Mouse (Mus musculus): ENCODE measurements around the gene Abca17.

The Abca17 gene

DNA sequence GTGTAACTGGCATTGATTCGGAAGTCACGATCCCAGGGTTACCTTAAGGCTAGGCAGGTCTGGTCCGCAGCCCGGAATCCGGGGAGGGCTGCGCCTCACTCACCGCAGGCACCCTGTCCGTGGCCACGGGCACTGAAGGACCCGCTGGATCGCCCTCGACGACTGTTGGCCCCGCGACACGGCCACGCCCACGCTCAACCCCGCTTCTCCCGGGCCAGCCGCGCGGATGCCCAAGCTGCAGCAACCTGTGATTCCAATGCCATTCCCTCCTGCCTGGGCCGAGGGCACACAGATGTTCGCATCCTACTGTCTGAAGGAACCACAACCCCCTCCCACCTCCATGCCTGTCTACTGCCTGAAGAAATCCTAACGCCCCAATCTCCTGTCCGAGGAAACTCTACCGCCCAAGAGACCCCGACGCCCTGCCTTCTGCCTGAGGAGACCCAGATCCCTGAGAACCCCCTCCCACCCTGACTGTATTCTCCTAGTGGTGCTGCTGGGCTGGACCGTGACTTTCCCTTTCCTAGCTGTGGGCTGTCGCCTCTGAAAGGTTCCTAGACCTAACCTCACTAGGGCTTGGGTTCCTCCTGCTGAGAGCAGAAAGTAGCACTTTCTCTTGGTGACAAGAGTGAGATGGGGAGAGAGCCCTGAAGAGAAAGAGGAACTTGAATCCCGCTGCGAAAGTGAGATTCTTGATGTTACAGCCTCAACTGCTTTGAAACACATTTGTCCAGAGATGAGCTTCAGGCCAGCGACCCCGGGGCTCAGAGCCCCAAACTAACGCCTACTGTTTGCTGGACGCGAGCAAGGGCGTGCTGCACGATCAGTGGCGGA, at the start of gene Abca17:
Gene Abca17 (minus strand): TSS at position 143 of the 834 bp plus-strand sequence.
- no peak for DNase-seq (ENCODE audit: low spot score)

DNA sequence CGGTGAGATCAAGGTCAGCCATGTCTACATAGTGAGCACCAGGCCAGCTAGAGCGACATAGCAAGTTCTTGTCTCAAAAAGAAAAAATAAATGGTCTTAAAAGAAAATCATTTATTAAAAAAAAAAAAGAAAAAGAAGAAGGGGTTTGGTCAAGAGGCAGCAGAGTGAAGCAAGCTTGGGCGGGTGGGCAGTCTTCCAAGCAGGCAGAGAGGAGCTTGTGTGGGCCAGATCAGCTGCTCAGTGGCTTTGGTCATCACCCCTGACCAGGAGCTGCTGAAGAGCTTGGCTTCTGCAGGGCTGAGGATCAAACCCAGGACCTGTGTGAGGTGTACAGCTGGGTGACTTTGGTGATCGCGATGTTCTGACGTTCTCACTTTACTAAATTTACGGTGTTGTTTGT, 43.6 kb upstream of the Abca17 start:
- no peak for DNase-seq (ENCODE audit: low spot score)

DNA sequence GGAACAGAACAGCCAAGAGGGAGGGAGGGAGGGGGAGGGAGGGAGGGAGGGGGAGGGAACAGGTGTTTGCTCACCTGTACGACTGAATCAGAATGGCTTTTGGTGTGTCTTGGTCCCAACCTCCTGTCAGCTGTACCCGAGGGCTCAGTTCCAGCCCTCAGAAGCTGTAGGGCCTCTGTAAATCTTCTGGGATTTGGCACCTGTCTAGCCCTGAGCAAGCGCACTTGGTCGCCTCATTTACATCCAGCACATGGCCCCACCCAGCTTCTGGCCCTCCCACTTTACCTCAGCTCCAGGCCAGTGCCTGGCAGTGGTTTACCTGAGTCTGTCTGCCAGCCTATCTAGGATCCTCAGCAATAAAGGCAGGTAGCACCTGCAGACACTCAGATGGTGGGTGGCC, 42.7 kb upstream of the Abca17 start:
- DNase-seq (ENCODE audit: low spot score) = no peak

DNA sequence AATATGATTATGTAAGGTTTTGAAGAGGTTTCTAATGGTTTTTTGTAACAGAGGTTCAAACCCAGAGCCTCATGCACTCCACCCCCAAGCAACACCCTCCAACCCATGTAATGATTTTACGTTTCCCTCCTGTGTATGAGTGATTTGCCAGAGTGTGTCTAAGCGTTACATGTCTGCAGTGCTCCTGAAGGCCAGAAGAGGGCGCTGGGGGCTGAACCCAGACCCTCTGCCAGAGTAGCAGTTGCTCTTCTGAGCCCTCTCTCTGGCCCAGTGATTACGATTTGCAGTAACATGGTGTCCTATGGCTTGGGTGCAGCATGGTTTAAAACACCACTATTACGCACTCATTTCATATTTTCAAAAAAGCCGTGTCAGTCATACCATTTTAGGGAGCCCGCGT, 40.3 kb upstream of the Abca17 start:
- DNase-seq (ENCODE audit: low spot score) = no peak

DNA sequence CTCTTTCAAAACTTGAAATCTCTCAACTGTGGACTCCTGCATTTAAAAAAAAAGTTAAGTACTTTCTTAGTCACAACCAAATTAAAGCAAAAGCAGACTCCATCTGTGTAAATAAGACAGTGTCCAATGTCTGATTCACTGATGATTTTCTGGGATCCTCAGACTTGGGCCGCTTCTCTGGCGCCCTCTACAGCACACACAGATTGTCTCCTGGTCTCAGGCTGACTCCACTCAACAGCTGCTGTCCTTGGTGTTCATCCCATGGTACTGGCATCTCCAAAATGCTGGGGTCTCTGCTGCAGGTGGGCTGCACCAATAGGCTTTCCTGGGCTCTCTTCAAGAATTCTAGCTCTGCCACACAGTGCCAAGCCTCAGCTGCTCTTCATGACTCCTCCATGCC, 39.0 kb upstream of the Abca17 start:
- peak; percentile 54 for DNase-seq (ENCODE audit: low spot score)

DNA sequence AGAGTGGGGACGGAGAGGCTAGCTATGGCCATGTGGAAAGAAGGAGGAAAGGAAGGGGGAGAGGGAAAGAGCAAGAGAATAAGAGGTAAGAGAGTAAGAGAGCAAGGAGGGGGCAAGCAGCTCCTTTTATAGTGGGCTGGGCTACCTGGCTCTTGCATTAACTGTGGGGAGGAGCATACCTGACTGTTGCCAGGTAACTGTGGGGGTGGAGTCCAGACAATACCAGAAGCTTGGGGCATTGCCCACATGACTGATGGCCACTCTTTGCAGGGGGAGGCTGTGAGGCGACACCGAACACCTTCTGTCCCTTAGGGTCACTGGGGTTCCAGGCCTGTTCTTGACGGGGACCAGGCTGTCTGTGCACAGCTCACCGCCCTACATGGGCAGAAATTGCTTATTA, 37.8 kb upstream of the Abca17 start:
- DNase-seq (ENCODE audit: low spot score) = no peak

DNA sequence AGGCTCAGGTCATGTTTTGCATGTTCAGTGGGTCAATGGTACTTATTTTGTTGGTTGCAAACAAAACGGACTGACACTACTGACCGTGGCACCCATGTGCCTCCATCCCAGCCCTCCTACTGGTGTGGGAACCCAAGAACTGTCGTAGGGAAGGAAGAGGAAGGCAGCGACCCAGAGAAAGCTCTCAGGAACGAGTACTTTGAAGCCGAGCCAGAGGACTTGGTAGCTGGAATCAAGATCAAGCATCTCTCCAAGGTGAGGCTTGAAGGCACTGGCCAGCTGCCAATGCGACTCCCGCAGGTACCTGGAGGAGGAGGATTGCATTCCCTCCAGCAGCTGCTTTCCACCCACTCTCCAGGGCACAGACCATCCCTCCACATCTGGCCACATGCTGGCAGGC, 32.9 kb upstream of the Abca17 start:
- peak; percentile 29 for DNase-seq (ENCODE audit: low spot score)

DNA sequence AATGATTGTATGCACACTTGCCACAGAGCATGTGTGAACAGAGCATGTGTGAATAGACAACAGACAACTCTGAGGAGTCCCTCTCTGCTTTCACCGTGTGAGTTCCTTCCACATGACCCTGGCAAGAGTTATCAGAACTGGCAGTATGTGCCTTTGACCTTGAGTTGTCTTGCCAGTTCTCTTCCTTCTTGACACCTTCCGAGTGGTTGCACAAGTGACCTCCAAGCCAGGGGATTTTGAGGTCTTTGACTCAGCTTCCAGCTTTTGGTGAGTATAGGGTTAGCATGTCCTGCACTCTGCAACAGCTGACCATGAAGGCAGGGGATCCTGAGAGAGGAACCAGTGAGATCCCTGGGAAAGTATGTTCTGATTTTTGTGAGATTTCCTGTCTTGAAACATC, 27.6 kb upstream of the Abca17 start:
- DNase-seq (ENCODE audit: low spot score) = no peak

DNA sequence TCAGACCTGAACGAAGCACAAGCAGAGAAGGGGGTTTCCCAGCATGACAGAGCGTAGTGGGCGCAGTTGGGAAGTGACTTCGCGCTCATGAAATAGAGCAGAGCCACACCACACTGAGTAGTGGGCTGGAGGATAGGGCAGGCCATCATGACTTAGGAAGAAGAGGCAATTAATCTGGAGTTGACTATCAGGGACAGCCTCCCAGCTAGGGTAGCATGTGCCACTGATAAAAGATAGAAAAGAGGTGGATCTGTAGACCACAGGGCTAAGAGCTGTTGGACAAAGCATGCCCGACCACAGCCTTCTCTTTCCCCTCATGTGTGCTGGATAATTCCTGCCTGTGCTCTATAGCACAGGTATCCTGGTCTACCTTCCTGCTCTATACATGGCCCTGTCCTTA, 25.0 kb upstream of the Abca17 start:
- DNase-seq (ENCODE audit: low spot score) = no peak

DNA sequence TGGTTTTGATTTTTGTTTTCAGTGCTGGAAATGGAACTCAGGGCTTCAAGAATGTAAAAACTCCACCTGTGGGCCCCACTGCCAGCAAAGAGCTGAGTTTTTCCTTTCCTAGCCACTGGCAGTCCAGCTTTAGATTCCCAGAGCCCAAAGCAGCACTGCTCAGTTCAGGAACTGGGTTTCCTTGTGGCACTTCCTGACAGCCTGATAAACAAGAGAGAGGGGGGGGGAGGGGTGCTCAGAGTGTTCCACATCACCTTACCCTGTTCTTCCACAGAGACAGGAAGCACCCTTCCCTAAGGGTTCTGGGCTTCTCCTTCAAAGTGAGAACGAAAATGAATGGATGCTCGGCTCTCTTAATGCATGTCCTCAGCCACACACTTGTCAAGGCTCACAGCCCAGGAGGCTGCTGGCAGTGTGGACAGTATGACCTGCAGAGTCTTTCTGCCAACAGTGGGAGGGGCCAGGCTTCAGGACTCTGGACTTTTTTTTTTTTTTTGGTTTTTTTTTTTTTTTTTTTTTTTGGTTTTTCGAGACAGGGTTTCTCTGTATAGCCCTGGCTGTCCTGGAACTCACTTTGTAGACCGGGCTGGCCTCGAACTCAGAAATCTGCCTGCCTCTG, 24.3 kb upstream of the Abca17 start:
- DNase-seq (ENCODE audit: low spot score) = no peak

DNA sequence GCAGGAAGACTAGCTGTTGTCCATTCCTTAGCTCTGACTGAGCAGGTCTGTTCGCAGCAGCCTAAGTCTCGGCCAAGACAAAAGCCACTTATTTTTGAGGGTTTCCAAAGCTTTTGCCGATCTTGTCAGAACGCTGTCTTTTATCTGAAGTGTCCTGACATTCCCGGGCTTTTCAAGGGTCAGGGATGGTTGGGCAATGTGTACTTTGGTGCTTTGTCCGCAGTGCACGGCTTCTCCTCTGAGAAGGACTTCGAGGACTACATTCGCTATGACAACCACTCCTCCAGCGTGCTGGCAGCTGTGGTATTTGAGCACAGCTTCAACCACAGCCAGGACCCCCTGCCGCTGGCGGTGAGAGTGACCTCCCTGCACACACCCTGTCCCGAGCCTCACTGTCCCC, 15.0 kb upstream of the Abca17 start:
- DNase-seq (ENCODE audit: low spot score) = no peak

DNA sequence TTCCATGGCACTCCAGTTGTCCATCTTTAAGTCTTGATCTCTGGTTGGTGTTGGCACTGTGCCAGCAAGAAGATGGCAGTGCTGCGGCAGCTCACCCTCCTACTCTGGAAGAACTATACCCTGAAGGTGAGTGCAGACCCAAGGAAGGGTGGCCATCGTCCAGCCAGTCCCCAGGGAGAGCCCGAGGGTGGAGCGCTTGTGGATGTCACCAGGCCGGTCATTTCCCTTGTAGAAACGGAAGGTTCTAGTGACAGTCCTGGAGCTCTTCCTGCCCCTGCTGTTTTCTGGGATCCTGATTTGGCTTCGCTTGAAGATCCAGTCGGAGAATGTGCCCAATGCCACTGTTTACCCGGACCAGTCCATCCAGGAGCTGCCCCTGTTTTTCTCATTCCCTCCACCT, 13.6 kb upstream of the Abca17 start:
- no peak for DNase-seq (ENCODE audit: low spot score)

DNA sequence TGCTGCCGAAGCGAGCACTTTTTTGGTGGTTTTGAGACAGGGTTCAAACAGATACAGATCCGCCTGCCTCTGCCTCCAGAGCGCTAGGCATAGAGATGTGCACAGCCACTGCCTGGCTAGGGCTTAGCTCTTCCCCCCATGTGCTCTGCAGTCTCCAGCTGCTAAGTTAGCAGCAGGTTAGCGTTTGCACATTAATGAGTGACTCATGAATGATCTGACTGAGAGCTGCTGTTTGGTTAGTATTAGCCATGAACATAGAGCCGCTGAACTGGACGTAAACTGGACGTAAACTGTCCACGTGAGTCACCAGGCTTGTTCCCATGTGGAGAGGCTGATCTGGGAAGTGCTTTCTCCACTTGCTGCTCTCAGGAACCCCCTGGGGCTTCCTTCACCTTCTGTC, 11.7 kb upstream of the Abca17 start:
- no peak for DNase-seq (ENCODE audit: low spot score)

DNA sequence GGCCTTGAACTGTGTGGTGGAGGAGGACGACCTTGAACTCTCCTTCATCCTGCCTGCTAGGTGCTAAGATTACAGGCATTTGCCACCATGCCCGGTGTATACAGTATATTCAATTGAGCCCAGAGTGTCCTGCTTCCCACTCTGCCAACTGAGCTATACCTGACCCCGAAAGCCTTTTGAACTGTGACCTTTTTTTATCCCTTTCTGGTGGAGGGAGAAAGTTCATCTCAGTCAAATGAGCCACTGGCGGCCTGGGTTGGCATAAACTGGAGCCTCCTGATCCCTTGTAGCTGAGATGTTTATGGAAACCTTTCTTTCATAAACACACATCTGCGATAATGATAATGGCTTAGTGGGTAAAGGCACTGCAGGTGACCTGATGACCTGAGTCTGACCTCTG, 10.4 kb upstream of the Abca17 start:
- no peak for DNase-seq (ENCODE audit: low spot score)

DNA sequence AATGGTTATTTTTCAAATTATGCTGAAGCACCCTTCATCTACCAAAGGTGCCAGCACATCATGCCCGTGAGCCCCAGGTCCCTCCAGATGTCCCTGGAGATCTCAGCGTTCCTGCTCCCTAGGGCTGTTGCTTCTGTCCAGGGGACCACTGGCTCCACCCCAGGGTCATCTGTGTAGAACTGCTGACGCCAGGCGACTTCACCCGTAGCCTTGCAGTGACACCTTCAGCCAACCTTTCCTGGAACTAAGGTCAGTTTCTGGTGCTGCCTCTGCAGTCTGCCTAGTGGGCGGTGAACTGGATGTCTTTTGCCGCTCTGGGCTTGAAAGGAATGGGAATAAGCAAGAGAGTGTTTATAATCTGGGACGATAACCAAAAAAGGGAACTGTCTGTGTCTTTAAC, 10.0 kb upstream of the Abca17 start:
- no peak for DNase-seq (ENCODE audit: low spot score)

DNA sequence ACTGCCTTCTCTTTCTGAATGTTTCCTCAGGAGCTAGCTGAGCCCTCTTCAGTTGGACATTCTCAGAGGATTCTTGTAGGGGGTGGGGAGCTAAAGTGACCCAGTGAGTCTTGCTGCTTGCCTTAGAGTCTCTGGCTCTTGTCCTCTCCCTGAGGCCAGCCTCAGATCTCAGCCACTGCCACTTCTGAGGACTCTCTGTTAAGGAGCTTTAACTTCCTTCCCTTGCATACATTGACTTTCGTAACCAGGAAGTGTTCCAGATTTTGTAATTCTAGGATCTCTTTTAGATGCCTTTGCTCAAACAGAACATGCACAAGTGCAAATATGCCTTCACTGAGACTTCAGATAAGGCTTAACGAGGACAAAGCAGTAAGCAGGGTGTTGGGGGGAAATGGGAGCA, 9.0 kb upstream of the Abca17 start:
- no peak for DNase-seq (ENCODE audit: low spot score)

DNA sequence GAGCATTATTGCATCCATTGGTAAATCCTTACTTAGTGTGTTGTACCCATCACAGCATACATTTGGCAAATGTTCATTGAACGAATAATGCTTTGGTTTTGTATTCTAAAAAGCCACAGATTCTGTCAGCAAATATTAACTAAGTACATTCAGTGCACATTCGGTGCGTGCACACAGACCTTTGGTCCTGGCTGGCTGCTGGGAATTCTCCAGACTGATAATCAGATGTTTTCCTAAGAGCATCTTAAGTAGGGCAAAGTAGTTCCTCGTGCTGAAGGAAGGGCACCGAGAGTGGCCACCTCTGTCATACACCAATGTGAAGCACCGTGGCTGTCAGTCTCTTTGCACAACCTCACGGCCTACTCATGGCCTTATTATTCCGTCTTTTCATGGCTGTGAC, 8.1 kb upstream of the Abca17 start:
- DNase-seq (ENCODE audit: low spot score) = no peak

DNA sequence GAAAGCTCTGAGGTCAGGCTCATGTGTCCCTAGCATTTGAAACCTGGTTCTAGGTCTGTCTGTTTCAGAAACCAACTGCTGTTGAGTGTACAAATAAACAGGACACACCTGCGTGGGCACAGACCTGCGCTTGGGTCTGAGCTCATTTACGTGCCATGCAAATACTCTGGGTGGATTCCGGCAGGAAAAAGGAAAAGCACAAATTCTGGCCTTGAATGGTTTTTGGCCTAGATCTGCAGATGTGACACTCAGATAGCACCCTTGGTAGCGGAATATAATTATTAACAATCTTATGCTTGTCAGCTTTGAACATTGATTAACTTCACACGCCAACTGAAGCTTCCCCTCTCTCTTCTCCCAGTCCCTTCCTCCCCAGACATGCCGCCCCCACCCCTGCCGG, 4.4 kb upstream of the Abca17 start:
- DNase-seq (ENCODE audit: low spot score) = no peak

DNA sequence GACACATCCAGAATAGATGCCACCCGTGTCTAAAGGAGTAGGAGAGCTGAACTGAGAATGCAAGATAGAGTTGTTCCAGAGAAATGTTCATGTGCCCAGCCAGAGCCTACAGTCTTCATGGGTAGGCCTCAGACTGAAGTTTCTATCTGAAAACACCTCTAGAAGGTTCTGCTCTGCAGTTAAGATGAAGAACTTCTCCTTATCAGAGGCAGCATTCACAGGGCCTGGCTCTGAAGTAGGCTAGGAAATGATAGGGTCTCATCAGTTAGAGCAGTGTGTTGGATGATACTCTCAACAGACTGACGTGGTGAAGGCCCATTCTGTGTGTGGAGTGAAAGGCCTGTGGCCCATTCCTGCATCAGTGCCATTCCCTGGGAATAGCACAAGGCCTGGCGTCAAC, 3.1 kb upstream of the Abca17 start:
- DNase-seq (ENCODE audit: low spot score) = no peak

DNA sequence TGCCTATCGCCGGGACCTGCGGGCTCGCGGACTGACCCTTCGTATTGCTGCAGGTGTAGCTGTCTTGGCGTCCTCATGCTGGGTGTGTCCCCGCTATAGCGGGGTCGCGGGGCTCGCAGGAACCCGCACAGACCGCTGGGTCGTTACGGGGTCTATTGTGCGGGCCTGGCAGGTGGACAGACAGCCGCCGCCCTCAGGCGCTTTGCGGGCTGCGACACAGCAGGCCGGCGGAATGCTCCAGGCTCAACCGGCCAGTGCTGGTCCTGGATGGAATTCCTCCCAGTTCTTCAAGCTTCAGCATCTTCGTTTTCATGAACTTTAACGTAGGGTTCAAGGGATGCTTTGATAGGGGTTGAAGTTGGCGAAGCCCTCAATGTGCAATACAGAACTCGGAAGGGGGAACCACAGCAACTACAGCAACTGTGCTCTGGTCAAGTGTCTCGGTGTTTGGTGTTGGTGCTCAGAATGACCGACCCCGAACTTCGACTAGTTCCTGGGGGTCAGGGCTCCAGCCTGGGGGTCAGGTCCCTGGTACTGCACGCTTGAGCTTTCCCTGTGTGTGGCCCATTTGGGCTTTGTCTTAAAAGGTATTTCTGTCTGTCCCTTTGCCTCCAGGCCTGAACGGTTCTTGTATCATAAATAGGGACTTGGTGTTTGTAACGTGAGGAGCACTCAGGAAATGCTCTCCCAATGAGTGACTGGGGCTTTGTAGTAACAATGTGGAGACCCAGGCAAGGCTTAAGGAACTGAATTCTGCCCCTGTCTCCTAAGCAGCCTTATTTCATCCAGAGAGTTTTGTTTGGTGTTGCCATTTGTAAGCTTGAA, 1.7 kb upstream of the Abca17 start:
- DNase-seq (ENCODE audit: low spot score) = peak; percentile 33

DNA sequence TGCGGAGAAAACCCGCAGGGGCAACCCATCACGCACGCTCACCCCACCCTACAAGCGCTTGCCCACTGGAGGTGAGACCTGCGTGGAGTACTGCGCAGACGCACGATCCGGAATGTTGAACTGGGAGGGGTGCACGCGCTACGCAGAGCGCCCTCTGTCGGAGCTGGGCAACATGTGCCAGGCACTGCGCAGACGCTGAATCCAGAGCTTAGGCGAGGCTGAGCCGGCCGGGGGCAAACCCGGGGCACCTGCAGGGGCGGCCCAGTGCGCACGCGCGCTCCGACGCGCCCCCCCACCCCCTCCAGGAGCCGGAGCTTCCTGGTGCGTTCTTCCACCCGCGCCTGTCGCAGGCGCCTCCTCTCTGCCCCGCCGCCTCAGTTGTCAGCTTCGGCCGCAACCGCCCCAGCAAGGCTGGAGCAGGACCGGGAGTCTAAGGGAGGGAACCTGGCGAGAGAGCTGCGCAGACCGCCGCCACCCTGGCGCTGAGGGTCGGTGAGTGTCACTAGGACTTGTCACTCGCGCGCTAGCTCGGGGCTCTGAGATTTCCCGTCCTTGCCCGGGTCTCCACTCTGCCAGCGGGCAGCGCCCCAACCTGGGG, 991 bp upstream of the Abca17 start, which contains the start of gene Abca3:
Gene Abca3 (plus strand): TSS at position 191 of the 598 bp plus-strand sequence.
- peak; percentile 96 for DNase-seq (ENCODE audit: low spot score)

DNA sequence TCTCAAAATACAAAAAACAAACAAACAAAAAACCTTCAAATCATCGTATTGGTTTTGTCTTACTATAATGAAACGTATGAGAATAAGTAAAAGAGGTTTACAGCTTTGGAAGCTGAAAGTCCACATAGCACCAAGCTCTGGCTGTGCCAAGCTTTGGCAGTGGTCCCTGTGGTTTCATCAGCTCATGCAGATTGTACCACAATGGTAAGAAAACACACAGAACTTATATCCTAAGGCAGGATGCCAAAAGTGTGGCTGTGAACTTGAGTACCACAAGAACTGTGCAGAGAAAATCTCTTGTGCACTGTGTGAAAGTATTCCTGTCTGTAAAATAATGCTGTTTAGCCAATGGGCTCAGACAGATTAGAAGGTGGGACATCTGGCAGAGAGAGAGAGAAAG, 1.7 kb downstream of the Abca17 start:
- DNase-seq (ENCODE audit: low spot score) = no peak

DNA sequence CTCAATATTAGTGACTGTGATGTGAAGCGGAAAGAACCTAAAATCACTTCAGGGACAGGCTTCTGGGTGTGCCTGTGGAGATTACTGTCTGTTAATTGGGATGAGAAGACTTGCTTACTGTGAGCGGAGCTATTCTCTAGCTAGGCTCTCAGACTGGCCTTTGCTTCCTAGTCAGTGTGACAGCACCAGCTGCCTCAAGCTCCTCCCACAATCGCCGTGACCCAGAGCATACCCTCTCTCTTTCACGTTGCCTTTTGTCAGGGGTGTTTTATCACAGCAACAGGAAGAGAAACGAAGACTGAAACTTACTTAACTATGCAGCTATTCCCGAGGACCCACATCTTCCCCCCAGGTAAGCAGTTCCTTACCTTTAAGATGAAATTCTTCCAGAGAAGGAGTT, 4.0 kb downstream of the Abca17 start:
- no peak for DNase-seq (ENCODE audit: low spot score)

Data from urinary bladder, postnatal 14 days (tissue).